Mouse (Mus musculus): ENCODE measurements around the gene Ubxn6. TPM values are rescaled to one million over a fixed set of nuclear protein-coding genes. Genes with fewer than 3 reads are reported as not detected.

The Ubxn6 gene
- polyA plus RNA-seq, 1 experiment from 2014 or later: 42.0 TPM

DNA sequence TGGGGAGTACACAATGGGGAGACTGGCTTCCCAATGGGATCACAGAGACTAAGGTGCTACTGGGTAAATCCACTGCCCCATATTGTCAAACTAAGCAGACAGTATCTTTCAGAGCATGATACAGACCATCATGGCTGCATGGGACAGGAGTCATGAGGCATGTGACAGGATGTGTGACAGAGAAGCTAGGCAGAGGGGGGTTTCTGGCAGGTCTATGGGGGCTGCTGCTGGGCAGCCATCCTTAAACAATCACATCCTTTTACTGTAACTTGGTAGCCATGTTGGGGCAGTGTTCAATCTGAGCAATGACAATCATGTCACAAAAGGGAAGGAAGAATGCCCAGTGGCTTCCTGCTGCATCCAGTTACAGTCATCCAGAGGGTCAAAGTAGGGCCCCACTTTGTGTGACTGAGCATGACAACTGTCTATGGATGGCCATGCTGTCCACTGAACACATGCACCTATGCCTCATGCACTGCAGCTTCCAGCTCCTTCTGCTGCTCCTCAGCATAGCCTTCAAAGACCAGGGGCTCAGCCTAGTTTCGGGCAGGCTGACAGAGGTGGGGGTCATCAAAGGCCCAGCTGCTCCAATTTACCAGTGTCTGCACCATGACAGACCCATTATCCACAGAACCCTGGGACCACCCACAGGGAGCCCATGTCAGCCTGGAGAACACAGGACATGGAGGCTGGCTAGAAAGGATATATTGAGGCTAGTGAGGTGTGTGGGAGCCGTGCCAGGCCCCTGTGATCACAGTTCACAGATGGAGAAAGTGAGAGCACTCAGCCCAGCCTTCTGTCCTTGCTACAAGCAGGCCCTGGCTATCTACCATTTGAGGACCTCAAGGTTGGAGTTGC is 52.5 kb downstream of the Ubxn6 start:
- H3K9me3 ChIP-seq: no peaks in the 10 kb centered on the region
- H3K4me2 ChIP-seq: no peak overlapping the region
- H3K36me3 ChIP-seq: peaks cover 88% of the 10 kb centered on the region

DNA sequence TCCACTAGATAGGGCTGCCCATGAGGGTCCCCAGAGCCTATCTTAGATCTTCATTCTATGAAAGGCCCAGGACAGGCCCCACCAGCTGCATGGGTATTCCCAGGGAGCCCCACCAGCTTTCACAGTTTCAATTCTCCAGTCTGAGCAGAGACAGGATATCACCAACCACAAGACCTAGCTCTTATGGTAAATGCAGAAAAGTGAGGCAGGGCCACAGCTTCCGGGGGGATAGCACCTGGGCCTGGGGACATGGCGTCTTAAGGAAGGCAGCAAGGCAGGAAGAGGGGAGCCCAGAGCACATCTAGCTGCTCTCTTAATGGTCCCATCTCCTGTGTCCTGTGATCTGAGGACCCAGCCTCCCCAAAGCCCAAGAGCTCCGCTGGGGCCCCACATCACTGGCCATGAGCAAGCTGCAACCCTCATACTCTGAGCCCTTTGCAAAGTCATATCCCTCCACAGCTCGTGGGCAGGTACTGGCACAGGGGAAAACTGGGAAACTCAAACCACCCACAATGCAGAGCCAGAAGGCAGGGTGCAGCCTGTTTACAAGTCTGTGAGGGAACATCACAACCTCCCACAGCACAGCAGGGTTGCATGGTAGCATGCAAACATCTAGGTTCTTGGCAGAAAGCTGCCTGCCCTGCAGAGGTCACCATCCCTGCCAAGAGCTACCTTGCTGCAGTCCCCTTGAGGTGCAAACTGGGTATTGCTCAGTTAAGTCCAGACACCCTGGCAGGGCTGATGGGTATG is 53.5 kb downstream of the Ubxn6 start:
- H3K36me3 ChIP-seq: peaks cover 91% of the 10 kb centered on the region
- no peaks in the 10 kb centered on the region for H3K9me3 ChIP-seq
- H3K9ac ChIP-seq (replicated peaks): no peak overlapping the region
- WGBS: 84% methylated on average over 4 of the region's 4 CpGs
- H3K27me3 ChIP-seq: no peaks in the 10 kb centered on the region
- peaks cover 3% of the 10 kb centered on the region; the same call in 1 of the 2 replicates for H3K4me1 ChIP-seq (replicated peaks)
- H3K4me2 ChIP-seq: no peak overlapping the region
- no peak for ATAC-seq (ENCODE audit: insufficient number of reproducible peaks, insufficient read depth, low FRiP score, low TSS enrichment, low read depth)
- H3K27ac ChIP-seq: peak overlapping the region; percentile 35
- H3K4me3 ChIP-seq (replicated peaks): no peak overlapping the region

More for the DNA sequence above, 52.5 kb downstream of the Ubxn6 start:
- Histone ChIP-seq H3K4me3 (replicated peaks) (no peak overlapping the region), H3K27me3 (no peaks in the 10 kb centered on the region), H3K27ac (no peak overlapping the region), H3K4me1 (replicated peaks) (peaks cover 13% of the 10 kb centered on the region; the same call in 1 of the 2 replicates), H3K9ac (replicated peaks) (no peak overlapping the region)
- ATAC-seq (ENCODE audit: insufficient number of reproducible peaks, insufficient read depth, low FRiP score, low TSS enrichment, low read depth): no peak
- WGBS: 42% methylated on average over 2 of the region's 2 CpGs

DNA sequence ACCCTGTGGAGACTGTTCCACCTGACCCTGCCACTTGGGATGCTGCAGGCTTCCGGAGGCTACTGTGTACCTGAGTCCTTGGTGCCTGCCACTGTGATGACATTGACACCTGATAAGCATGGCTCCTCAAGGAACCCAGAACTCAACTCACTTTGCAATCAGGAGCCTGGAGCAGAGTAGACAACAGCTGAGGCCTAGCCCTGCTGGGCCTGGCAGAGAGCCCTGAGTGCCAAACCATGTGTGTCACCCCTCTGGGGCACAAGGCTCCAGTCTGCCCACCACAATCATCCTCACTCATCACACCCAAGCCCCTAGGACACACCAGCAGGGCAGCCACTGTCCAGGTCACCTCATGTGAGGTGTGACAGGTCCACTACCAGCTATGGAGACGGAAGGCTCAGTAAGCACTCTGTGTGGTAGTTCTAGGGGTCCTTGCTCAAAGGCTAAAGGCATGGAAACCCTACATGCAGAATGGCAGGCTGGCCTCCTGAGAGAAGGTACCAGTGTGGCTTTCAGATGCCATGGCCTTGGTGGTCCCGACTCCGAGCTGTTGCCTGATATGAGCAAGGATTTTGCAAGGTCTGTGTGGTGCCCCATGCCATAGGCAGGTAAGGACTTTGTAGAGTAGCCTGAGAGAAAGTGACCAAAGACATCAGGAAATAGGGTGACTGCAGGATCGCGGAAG is 54.3 kb downstream of the Ubxn6 start:
- Histone ChIP-seq H3K36me3 (peaks cover 92% of the 10 kb centered on the region), H3K4me1 (replicated peaks) (no peaks in the 10 kb centered on the region; the same call in 1 of the 2 replicates), H3K9ac (replicated peaks) (no peak overlapping the region), H3K4me3 (replicated peaks) (no peak overlapping the region), H3K27me3 (no peaks in the 10 kb centered on the region), H3K4me2 (no peak overlapping the region), H3K9me3 (no peaks in the 10 kb centered on the region), H3K27ac (no peak overlapping the region)
- ATAC-seq (ENCODE audit: insufficient number of reproducible peaks, insufficient read depth, low FRiP score, low TSS enrichment, low read depth): no peak
- 89% methylated on average over 6 of the region's 6 CpGs for WGBS

DNA sequence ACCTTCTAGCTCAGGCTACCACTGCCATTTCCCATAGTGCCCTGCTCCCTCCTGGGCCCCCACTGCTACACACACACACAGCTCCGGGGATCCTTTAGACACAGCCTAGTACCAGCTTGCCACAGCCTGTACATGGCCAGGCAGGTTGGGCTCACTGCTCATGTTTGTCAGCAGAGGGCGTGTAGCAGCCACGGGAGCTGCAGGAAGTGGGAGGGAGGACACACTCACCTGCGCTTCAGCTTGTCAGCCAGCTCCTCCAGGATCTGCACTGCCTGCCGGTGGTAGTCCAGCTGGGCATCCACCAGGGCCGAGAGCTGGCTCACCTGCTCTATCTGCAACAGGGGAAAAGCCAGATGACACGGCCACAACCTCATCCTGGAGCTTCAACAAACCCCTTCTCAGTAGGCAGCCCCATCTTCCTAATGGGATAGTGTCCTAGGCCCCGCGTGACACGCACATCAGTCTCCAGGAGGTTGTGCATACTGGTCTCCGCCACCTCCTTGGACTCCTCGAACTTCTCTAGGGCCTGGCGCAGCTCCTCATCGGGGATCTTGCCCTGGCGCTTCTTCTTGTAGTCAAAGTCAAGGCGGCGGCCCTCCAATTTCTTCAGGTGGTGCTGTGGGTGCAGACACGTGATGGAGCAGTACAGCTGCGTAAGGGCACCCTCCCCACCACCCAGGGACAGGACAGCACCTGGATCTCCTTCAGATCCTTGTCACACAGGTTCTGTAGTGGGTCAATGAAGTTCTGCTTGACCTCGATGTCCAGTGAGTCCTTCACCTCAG is 56.3 kb downstream of the Ubxn6 start:
- peak overlapping the region; percentile 23; the same call in 1 of the 2 replicates for H3K27ac ChIP-seq
- H3K27me3 ChIP-seq: no peaks in the 10 kb centered on the region
- no peak overlapping the region for H3K9ac ChIP-seq (replicated peaks)
- H3K36me3 ChIP-seq: peaks cover 96% of the 10 kb centered on the region
- no peak for ATAC-seq (ENCODE audit: insufficient number of reproducible peaks, insufficient read depth, low FRiP score, low TSS enrichment, low read depth)
- no peaks in the 10 kb centered on the region; the same call in 1 of the 2 replicates for H3K4me1 ChIP-seq (replicated peaks)
- no peak overlapping the region for H3K4me2 ChIP-seq
- no peaks in the 10 kb centered on the region for H3K9me3 ChIP-seq
- H3K4me3 ChIP-seq (replicated peaks): no peak overlapping the region
- WGBS: 73% methylated on average over 20 of the region's 20 CpGs

DNA sequence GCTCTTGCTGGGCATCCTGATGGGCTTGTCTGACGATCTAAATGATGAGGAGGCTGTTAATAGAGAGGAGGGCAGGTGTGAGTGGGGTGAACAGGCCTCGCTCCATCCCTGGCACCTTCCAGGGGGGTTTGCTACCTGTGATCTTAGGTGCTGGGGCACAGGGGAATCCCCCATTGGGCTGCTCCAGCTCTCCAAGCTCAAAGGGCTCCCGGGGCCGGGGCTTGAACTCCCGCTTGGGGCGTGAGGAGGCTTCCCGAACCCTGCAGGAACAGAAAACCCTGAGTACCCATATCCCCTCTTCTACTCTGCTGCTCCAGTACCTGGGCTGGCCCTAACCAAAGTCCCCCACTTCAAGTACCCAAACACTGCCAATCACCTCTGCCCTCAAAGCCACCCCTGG is 57.0 kb downstream of the Ubxn6 start:
- H3K4me1 ChIP-seq (replicated peaks): no peaks in the 10 kb centered on the region; the same call in 1 of the 2 replicates
- no peak for ATAC-seq (ENCODE audit: insufficient number of reproducible peaks, insufficient read depth, low FRiP score, low TSS enrichment, low read depth)
- no peaks in the 10 kb centered on the region for H3K27me3 ChIP-seq
- no peak overlapping the region for H3K4me2 ChIP-seq
- H3K9me3 ChIP-seq: no peaks in the 10 kb centered on the region
- H3K9ac ChIP-seq (replicated peaks): no peak overlapping the region
- WGBS: 88% methylated on average over 7 of the region's 7 CpGs
- no peak overlapping the region for H3K4me3 ChIP-seq (replicated peaks)
- H3K27ac ChIP-seq: no peak overlapping the region
- H3K36me3 ChIP-seq: peaks cover 96% of the 10 kb centered on the region

Other genes starting within 250 kb of the Ubxn6 start
- gene Zfp119a, start 196.1 kb downstream of the Ubxn6 start, polyA plus RNA-seq (2016; fragmentation: Nextera tagmentation; extraction: Ambion mirVana): 10.2 and 10.8 TPM in 2 replicates
- 14.1 and 14.3 TPM in 2 replicates for gene Zfp959, start 182.9 kb downstream of the Ubxn6 start, polyA plus RNA-seq (2016; fragmentation: Nextera tagmentation; extraction: Ambion mirVana)
- gene Zfp119b, start 125.5 kb downstream of the Ubxn6 start, polyA plus RNA-seq (2016; fragmentation: Nextera tagmentation; extraction: Ambion mirVana): 5.0 and 7.0 TPM in 2 replicates
- 1.6 TPM in 2 replicates for gene Ebi3, start 122.4 kb downstream of the Ubxn6 start, polyA plus RNA-seq (2016; fragmentation: Nextera tagmentation; extraction: Ambion mirVana)
- gene Yju2, start 115.9 kb downstream of the Ubxn6 start, polyA plus RNA-seq (2016; fragmentation: Nextera tagmentation; extraction: Ambion mirVana): 24.6 and 26.6 TPM in 2 replicates
- 52.6 and 54.1 TPM in 2 replicates for gene Shd, start 104.6 kb downstream of the Ubxn6 start, polyA plus RNA-seq (2016; fragmentation: Nextera tagmentation; extraction: Ambion mirVana)
- gene Fsd1, start 88.5 kb downstream of the Ubxn6 start, polyA plus RNA-seq (2016; fragmentation: Nextera tagmentation; extraction: Ambion mirVana): 42.4 and 43.2 TPM in 2 replicates
- gene Stap2, start 69.4 kb downstream of the Ubxn6 start, polyA plus RNA-seq (2016; fragmentation: Nextera tagmentation; extraction: Ambion mirVana): 7.2 and 9.2 TPM in 2 replicates
- 165 and 169 TPM in 2 replicates for gene Mpnd, start 69.3 kb downstream of the Ubxn6 start, polyA plus RNA-seq (2016; fragmentation: Nextera tagmentation; extraction: Ambion mirVana)
- gene Sh3gl1, start 38.4 kb downstream of the Ubxn6 start, polyA plus RNA-seq (2016; fragmentation: Nextera tagmentation; extraction: Ambion mirVana): 171 and 175 TPM in 2 replicates
- 48.8 and 51.2 TPM in 2 replicates for gene Chaf1a, start 34.6 kb downstream of the Ubxn6 start, polyA plus RNA-seq (2016; fragmentation: Nextera tagmentation; extraction: Ambion mirVana)
- 176 and 189 TPM in 2 replicates for gene Hdgfl2, start 4.6 kb upstream of the Ubxn6 start, polyA plus RNA-seq (2016; fragmentation: Nextera tagmentation; extraction: Ambion mirVana)
- 0.12 and 0.23 TPM in 2 replicates for gene Plin4, start 34.8 kb upstream of the Ubxn6 start, polyA plus RNA-seq (2016; fragmentation: Nextera tagmentation; extraction: Ambion mirVana)
- gene Plin5, start 42.6 kb upstream of the Ubxn6 start, polyA plus RNA-seq (2016; fragmentation: Nextera tagmentation; extraction: Ambion mirVana): 0.10 TPM in 2 replicates
- gene Lrg1, start 47.0 kb upstream of the Ubxn6 start, polyA plus RNA-seq (2016; fragmentation: Nextera tagmentation; extraction: Ambion mirVana): 0.24 TPM in 1 of 2 replicates, not detected in the other
- gene Sema6b, start 65.3 kb upstream of the Ubxn6 start, polyA plus RNA-seq (2016; fragmentation: Nextera tagmentation; extraction: Ambion mirVana): 3.1 and 3.3 TPM in 2 replicates
- 8.3 and 9.5 TPM in 2 replicates for gene Tnfaip8l1, start 87.4 kb upstream of the Ubxn6 start, polyA plus RNA-seq (2016; fragmentation: Nextera tagmentation; extraction: Ambion mirVana)
- 69.3 and 78.4 TPM in 2 replicates for gene Mydgf, start 108.9 kb upstream of the Ubxn6 start, polyA plus RNA-seq (2016; fragmentation: Nextera tagmentation; extraction: Ambion mirVana)
- gene Dpp9, start 143.9 kb upstream of the Ubxn6 start, polyA plus RNA-seq (2016; fragmentation: Nextera tagmentation; extraction: Ambion mirVana): 36.2 and 37.7 TPM in 2 replicates
- gene Fem1a, start 181.8 kb upstream of the Ubxn6 start, polyA plus RNA-seq (2016; fragmentation: Nextera tagmentation; extraction: Ambion mirVana): 13.4 and 14.6 TPM in 2 replicates
- gene Ticam1, start 201.8 kb upstream of the Ubxn6 start, polyA plus RNA-seq (2016; fragmentation: Nextera tagmentation; extraction: Ambion mirVana): 3.0 and 3.8 TPM in 2 replicates
- gene Plin3, start 217.8 kb upstream of the Ubxn6 start, polyA plus RNA-seq (2016; fragmentation: Nextera tagmentation; extraction: Ambion mirVana): 62.7 and 71.7 TPM in 2 replicates
- not detected in 2 replicates for gene Arrdc5, start 225.3 kb upstream of the Ubxn6 start, polyA plus RNA-seq (2016; fragmentation: Nextera tagmentation; extraction: Ambion mirVana)
- gene Uhrf1, start 228.3 kb upstream of the Ubxn6 start, polyA plus RNA-seq (2016; fragmentation: Nextera tagmentation; extraction: Ambion mirVana): 198 and 199 TPM in 2 replicates